Mouse (Mus musculus) B cell, adult (primary cell): Measurements from ENCODE around the gene Zfp938. TPM values are rescaled to one million over a fixed set of nuclear protein-coding genes. Genes with fewer than 3 reads are reported as not detected.

Experiments used
- total RNA-seq: library from RNA; stranded (reverse); gene quantifications from 4 replicates; pipeline ENCODE4 v1.2.4, GENCODE M21; 2023; ENCODE audit not compliant: inconsistent age

The Zfp938 gene
- total RNA-seq, result 3.5 to 4.9 TPM (median 4.1 TPM) in 4 replicates

DNA sequence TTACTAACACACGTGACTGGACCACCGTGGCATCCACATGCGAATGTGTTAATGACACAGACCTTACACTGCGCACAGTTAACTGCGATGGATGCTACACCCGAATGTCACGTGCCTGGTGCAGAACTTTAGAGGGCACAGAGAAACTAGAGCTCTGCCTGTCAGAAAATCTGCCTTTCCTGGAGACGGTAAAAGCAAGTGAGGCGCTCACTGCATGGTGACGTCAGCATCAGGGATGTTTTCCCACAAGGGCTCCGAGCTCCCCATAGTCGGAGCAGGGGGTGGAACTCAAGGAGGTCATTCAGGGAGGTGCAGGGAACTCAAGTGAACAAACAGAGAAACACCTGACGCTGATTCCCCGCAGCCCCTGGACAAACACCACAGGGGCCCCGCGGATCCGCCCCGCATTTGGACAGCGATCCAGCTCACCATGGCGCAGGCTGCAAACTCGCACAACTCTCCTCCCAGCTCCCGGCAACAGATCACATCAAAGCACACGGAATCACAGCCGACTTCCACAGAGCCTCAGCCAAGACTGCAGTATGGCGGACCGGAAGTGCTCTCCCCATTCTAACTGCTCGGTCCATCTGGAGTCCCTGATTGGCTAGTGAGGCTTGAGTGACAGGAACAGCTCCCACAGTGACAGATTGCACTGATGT, at the start of gene Zfp938:
Gene Zfp938 (minus strand): TSS at position 539 of the 659 bp plus-strand sequence.

Other genes starting within 250 kb of the Zfp938 start
- gene Zfp873, start 193.2 kb downstream of the Zfp938 start, total RNA-seq, result 6.5 to 9.4 TPM (median 8.1 TPM) in 4 replicates
- 9.3 to 11.8 TPM (median 9.9 TPM) in 4 replicates for gene BC024063, start 157.9 kb downstream of the Zfp938 start, total RNA-seq
- gene AU041133, start 113.3 kb downstream of the Zfp938 start, total RNA-seq, result 7.3 to 11.9 TPM (median 8.0 TPM) in 4 replicates
- gene 4932415D10Rik, start 75.3 kb upstream of the Zfp938 start, total RNA-seq, result not detected in 4 replicates
- gene Gm4924, start 113.0 kb upstream of the Zfp938 start, total RNA-seq, result 6.1 to 7.1 TPM (median 6.4 TPM) in 4 replicates